Mouse (Mus musculus): ENCODE measurements around the gene Slc22a13.

Slc22a13 gene

GRCm38 (mm10) chr9:119208998-119209397, at the start of gene Slc22a13:
Slc22a13 (minus strand) TSS chr9:119209098.
- Histone ChIP-seq H3K36me3 (ENCODE audit: insufficient read depth, low read length) (no peaks in the 10 kb centered on the region), H3K27me3 (ENCODE audit: insufficient read depth, low read length) (no peaks in the 10 kb centered on the region), H3K9me3 (ENCODE audit: low read length) (peaks cover 71% of the 10 kb centered on the region), H3K4me1 (replicated peaks; ENCODE audit: low read depth, low read length) (no peaks in the 10 kb centered on the region), H3K4me3 (replicated peaks; ENCODE audit: low read length) (no peak within 1 kb of the TSS)
- TF ChIP-seq POU5F1 (IDR thresholded peaks at IDR 0.05; ENCODE audit: borderline replicate concordance, low read length) (no peak), NANOG (IDR thresholded peaks at IDR 0.05; ENCODE audit: borderline replicate concordance, low read length) (no peak), CTCF (conservative IDR thresholded peaks at IDR 0.05; ENCODE audit: low read length) (no peak)

- Histone ChIP-seq H3K36me3 (ENCODE audit: insufficient read depth, low read length) (peaks cover 98% of the 10 kb centered on the region), H3K4me3 (replicated peaks; ENCODE audit: low read length) (no peak overlapping the region), H3K27me3 (ENCODE audit: insufficient read depth, low read length) (no peaks in the 10 kb centered on the region), H3K4me1 (replicated peaks; ENCODE audit: low read depth, low read length) (no peaks in the 10 kb centered on the region), H3K9me3 (ENCODE audit: low read length) (no peaks in the 10 kb centered on the region)
- TF ChIP-seq POU5F1 (IDR thresholded peaks at IDR 0.05; ENCODE audit: borderline replicate concordance, low read length): no peak
- no peak for TF ChIP-seq CTCF (conservative IDR thresholded peaks at IDR 0.05; ENCODE audit: low read length)
- TF ChIP-seq NANOG (IDR thresholded peaks at IDR 0.05; ENCODE audit: borderline replicate concordance, low read length): no peak
These were observed 49.2 kb upstream of the Slc22a13 start for GRCm38 (mm10) chr9:119258128-119258527.

- Histone ChIP-seq H3K4me1 (replicated peaks; ENCODE audit: low read depth, low read length) (no peaks in the 10 kb centered on the region), H3K36me3 (ENCODE audit: insufficient read depth, low read length) (peaks cover 99% of the 10 kb centered on the region), H3K4me3 (replicated peaks; ENCODE audit: low read length) (no peak overlapping the region), H3K27me3 (ENCODE audit: insufficient read depth, low read length) (no peaks in the 10 kb centered on the region), H3K9me3 (ENCODE audit: low read length) (no peaks in the 10 kb centered on the region)
- no peak for TF ChIP-seq POU5F1 (IDR thresholded peaks at IDR 0.05; ENCODE audit: borderline replicate concordance, low read length)
- TF ChIP-seq CTCF (conservative IDR thresholded peaks at IDR 0.05; ENCODE audit: low read length): no peak
- TF ChIP-seq NANOG (IDR thresholded peaks at IDR 0.05; ENCODE audit: borderline replicate concordance, low read length): no peak
These were observed 47.3 kb upstream of the Slc22a13 start for GRCm38 (mm10) chr9:119256161-119256560.

DNA sequence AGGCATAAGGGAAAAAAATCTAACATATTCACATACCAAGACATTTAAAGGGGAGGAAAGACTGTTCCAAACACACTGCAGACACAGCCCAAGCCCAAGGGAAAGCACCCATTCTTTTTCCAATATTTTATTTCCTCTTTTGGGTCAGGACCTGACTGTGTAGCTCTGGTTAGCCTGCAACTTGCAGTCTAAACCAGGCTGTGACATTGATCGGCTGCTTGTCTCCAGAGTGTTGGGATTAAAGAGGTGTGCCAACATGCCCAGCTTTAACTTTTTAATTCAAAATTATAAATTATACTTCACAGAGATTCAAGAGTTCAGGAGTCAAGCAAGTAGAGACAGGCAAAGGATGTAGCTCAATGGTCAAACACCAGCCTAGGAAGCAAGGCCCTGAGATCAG, 46.2 kb upstream of the Slc22a13 start:
- Histone ChIP-seq H3K4me1 (replicated peaks; ENCODE audit: low read depth, low read length) (no peaks in the 10 kb centered on the region), H3K36me3 (ENCODE audit: insufficient read depth, low read length) (peaks cover 100% of the 10 kb centered on the region), H3K27me3 (ENCODE audit: insufficient read depth, low read length) (no peaks in the 10 kb centered on the region), H3K4me3 (replicated peaks; ENCODE audit: low read length) (no peak overlapping the region), H3K9me3 (ENCODE audit: low read length) (no peaks in the 10 kb centered on the region)
- TF ChIP-seq NANOG (IDR thresholded peaks at IDR 0.05; ENCODE audit: borderline replicate concordance, low read length): no peak
- TF ChIP-seq POU5F1 (IDR thresholded peaks at IDR 0.05; ENCODE audit: borderline replicate concordance, low read length): no peak
- no peak for TF ChIP-seq CTCF (conservative IDR thresholded peaks at IDR 0.05; ENCODE audit: low read length)

DNA sequence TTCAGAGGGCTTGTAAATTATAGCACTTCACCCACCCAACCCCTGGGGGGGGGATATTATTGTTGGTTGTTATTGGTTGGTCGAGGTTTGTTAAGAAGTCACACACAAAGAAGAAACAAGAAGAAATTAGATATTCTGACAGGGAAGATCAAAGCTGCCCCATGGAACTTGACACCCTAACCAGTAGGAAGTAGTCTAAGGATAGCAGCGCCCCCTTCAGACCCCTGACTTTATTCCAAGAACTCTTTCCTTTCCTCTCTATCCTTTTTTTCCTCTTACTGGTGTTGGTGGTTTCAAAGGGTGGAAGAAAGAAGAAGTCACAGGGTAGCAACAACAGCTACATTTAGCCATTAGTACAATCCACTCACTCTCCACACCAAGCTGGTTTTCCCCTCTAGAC, 45.3 kb upstream of the Slc22a13 start:
- H3K4me3 ChIP-seq (replicated peaks; ENCODE audit: low read length): no peak overlapping the region
- no peaks in the 10 kb centered on the region for H3K27me3 ChIP-seq (ENCODE audit: insufficient read depth, low read length)
- H3K9me3 ChIP-seq (ENCODE audit: low read length): no peaks in the 10 kb centered on the region
- H3K36me3 ChIP-seq (ENCODE audit: insufficient read depth, low read length): peaks cover 100% of the 10 kb centered on the region
- no peaks in the 10 kb centered on the region for H3K4me1 ChIP-seq (replicated peaks; ENCODE audit: low read depth, low read length)
- TF ChIP-seq NANOG (IDR thresholded peaks at IDR 0.05; ENCODE audit: borderline replicate concordance, low read length) (no peak), POU5F1 (IDR thresholded peaks at IDR 0.05; ENCODE audit: borderline replicate concordance, low read length) (no peak), CTCF (conservative IDR thresholded peaks at IDR 0.05; ENCODE audit: low read length) (no peak)

DNA sequence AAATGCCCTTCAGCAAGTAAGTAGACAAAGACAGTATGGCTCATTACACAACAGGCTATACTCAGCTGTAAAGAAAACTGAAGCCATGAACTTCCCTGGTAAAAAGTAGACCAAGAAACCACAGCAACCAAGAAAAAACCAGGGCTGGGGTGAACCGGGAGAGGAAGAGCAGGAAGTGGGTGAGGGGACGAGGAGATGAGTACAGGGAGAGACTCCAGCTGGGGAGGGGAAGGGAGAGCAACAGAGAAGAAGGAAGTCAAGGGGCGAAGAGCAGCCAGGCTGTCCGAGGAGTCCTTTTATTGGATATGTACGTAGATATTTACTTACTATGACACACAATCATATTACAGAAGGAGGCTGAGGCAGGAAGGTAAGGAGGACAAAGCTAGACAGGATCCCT, 39.1 kb upstream of the Slc22a13 start:
- H3K36me3 ChIP-seq (ENCODE audit: insufficient read depth, low read length): peaks cover 96% of the 10 kb centered on the region
- TF ChIP-seq POU5F1 (IDR thresholded peaks at IDR 0.05; ENCODE audit: borderline replicate concordance, low read length) (no peak), CTCF (conservative IDR thresholded peaks at IDR 0.05; ENCODE audit: low read length) (no peak), NANOG (IDR thresholded peaks at IDR 0.05; ENCODE audit: borderline replicate concordance, low read length) (no peak)
- no peak overlapping the region for H3K4me3 ChIP-seq (replicated peaks; ENCODE audit: low read length)
- H3K4me1 ChIP-seq (replicated peaks; ENCODE audit: low read depth, low read length): peaks cover 6% of the 10 kb centered on the region; the same call in 1 of the 2 replicates
- H3K27me3 ChIP-seq (ENCODE audit: insufficient read depth, low read length): no peaks in the 10 kb centered on the region
- H3K9me3 ChIP-seq (ENCODE audit: low read length): no peaks in the 10 kb centered on the region

GRCm38 (mm10) chr9:119246826-119247225, 37.9 kb upstream of the Slc22a13 start:
- peaks cover 6% of the 10 kb centered on the region; the same call in 1 of the 2 replicates for H3K4me1 ChIP-seq (replicated peaks; ENCODE audit: low read depth, low read length)
- TF ChIP-seq NANOG (IDR thresholded peaks at IDR 0.05; ENCODE audit: borderline replicate concordance, low read length): no peak
- no peak for TF ChIP-seq POU5F1 (IDR thresholded peaks at IDR 0.05; ENCODE audit: borderline replicate concordance, low read length)
- no peak for TF ChIP-seq CTCF (conservative IDR thresholded peaks at IDR 0.05; ENCODE audit: low read length)
- no peaks in the 10 kb centered on the region for H3K9me3 ChIP-seq (ENCODE audit: low read length)
- H3K36me3 ChIP-seq (ENCODE audit: insufficient read depth, low read length): peaks cover 96% of the 10 kb centered on the region
- no peaks in the 10 kb centered on the region for H3K27me3 ChIP-seq (ENCODE audit: insufficient read depth, low read length)
- H3K4me3 ChIP-seq (replicated peaks; ENCODE audit: low read length): no peak overlapping the region

DNA sequence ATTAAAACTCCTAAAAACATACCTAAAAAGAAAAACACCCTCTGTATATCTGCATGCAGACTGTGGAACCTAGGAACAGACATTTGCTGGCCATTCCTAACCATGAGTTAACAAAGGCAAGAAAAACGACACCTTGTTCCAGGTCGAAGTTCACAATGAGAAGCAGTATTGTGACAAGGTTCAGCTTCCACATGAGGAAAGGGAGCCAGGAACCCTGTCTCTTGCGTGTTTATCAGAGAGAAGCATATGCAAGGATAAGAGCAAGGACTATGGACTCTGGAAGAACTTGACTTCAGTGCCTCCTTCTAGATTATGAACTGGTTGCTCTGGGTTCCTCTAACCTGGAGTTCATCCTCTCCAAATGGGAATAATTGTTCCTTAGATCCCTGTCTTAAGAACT, 35.1 kb upstream of the Slc22a13 start:
- Histone ChIP-seq H3K4me3 (replicated peaks; ENCODE audit: low read length) (no peak overlapping the region), H3K36me3 (ENCODE audit: insufficient read depth, low read length) (peaks cover 96% of the 10 kb centered on the region), H3K4me1 (replicated peaks; ENCODE audit: low read depth, low read length) (peaks cover 6% of the 10 kb centered on the region; the same call in 1 of the 2 replicates), H3K9me3 (ENCODE audit: low read length) (no peaks in the 10 kb centered on the region), H3K27me3 (ENCODE audit: insufficient read depth, low read length) (no peaks in the 10 kb centered on the region)
- TF ChIP-seq CTCF (conservative IDR thresholded peaks at IDR 0.05; ENCODE audit: low read length): no peak
- TF ChIP-seq NANOG (IDR thresholded peaks at IDR 0.05; ENCODE audit: borderline replicate concordance, low read length): no peak
- TF ChIP-seq POU5F1 (IDR thresholded peaks at IDR 0.05; ENCODE audit: borderline replicate concordance, low read length): no peak
